Mouse (Mus musculus): ENCODE results near the gene Wnt7b. TPM values are rescaled to one million over a fixed set of nuclear protein-coding genes. Genes with fewer than 3 reads are reported as not detected.

The Wnt7b gene
- polyA plus RNA-seq, 1 experiment = not detected

DNA sequence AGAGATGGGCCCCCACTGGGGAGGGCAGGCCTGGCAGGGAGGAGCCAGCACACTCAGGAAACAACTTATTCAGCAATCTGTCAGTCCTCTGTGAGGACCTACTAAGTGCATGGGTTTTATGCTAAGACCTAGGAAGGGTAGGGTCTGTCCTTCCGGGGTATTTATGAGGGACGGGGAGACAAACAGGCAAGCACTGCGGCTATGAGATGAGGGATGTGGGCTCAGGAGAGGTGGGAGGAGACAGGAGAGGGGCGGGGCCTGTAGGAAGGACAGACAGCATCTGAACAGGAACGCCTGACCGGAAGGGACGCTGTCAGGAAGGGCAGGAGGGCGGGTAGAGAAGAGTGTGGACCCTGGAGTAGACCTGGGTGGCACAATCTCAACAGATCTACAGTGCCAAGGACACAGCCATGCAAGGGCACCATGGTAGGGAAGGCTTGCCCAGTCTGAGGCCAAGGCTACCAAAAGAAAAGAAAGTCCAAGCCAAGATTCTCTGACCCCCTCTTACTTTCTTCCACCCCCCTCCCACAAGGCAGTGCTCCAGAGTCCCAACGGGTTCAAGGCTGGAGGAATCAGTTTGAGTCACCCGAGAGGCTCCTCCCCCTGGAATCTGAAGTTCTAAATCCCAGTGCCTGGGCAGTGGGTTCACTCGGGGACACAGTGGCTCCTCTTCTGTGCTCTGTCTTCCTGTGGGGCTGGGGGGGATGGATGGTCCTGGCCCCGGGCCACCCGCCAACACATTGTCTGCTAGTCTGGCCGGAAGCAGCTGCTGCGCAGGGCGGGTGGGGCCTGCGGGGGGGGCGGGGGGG, 17.8 kb upstream of the Wnt7b start:
- Histone ChIP-seq H3K4me3 (replicated peaks; ENCODE audit: control insufficient read depth, low read depth, low read length) (no peak overlapping the region), H3K27ac (ENCODE audit: control insufficient read depth, insufficient read depth, low read depth, low read length, poor library complexity) (0 out of 2 replicates have a peak overlapping the region, but pooled peaks have one; percentile 17), H3K4me1 (ENCODE audit: control insufficient read depth, insufficient read depth, low read length) (peaks cover 3% of the 10 kb centered on the region; the same call in 1 of the 2 replicates)
- WGBS = 10% methylated on average over 18 of the region's 18 CpGs
- TF ChIP-seq POLR2A (IDR thresholded peaks at IDR 0.05; ENCODE audit: borderline replicate concordance, control insufficient read depth, low read depth, low read length) = no peak
- TF ChIP-seq CTCF (IDR thresholded peaks at IDR 0.05; ENCODE audit: control insufficient read depth, insufficient read depth, low read length) = no peak

DNA sequence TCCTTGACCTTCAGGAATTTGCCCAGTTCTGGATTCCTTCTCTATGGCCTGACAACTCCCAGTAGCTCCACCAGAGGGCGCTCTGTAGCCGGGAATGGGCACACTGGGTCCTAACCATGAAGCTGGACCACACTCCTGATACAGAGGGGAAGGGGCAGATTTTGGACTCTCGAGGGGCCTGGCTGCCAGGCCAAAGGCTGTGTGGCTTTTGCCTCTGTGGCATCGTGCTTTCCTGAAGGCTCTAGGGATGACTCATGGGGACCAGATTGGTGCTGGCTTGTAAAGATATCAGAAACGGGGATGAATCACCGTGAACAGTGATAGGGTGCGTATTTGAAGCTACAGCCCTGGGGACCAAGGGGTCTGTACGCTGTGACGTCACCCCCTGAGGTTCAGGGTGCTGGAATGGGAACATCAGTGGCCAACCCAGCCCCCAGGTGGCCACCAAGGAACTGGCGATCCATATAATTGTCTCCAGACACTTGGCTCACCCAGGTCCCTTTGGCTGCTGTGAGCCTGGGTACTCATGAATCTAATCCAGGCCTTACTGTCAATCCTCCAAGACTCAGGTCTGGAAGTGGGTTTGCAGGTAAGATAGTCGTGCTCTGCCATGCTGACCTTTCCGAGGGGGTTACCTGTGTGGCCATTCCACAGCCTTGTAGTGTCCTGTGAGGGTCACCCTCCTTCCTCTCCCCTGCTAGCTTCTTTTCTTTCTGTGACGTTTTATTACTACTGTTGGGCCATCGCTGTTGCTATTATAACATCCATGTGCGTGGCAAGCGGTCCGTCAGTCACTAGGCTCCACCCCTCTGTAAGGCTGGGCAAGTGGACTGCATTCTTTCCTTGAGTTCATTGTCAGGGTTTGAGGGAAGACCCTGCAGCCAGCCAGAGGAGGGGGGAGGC, 17.0 kb upstream of the Wnt7b start:
- 51% methylated on average over 17 of the region's 17 CpGs for WGBS
- 0 out of 2 replicates have a peak overlapping the region, but pooled peaks have one; percentile 17 for H3K27ac ChIP-seq (ENCODE audit: control insufficient read depth, insufficient read depth, low read depth, low read length, poor library complexity)
- peaks cover 3% of the 10 kb centered on the region; the same call in 1 of the 2 replicates for H3K4me1 ChIP-seq (ENCODE audit: control insufficient read depth, insufficient read depth, low read length)
- no peak overlapping the region for H3K4me3 ChIP-seq (replicated peaks; ENCODE audit: control insufficient read depth, low read depth, low read length)
- TF ChIP-seq POLR2A (IDR thresholded peaks at IDR 0.05; ENCODE audit: borderline replicate concordance, control insufficient read depth, low read depth, low read length) (no peak), CTCF (IDR thresholded peaks at IDR 0.05; ENCODE audit: control insufficient read depth, insufficient read depth, low read length) (peak; percentile 88)

DNA sequence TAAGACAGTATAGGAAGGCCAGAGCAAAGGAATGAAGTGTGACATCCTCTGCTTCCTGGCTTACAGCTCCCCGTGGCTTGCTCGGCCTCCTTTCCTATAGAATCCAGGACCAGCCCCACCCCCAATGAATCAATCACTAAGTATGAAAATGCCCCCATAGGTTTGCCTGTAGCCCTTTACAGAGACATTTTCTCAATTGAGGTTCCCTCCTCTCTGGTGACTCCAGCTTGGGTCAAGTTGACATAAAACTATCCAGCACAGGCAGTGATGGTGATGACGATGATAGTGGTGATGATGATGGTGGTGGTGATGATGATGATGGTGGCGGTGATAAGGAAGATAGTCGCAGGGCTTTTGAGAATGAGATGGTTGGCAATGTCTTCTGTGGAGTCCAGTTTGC, 16.2 kb upstream of the Wnt7b start:
- TF ChIP-seq POLR2A (IDR thresholded peaks at IDR 0.05; ENCODE audit: borderline replicate concordance, control insufficient read depth, low read depth, low read length) (no peak), CTCF (IDR thresholded peaks at IDR 0.05; ENCODE audit: control insufficient read depth, insufficient read depth, low read length) (no peak)
- 62% methylated on average over 5 of the region's 5 CpGs for WGBS
- Histone ChIP-seq H3K4me3 (replicated peaks; ENCODE audit: control insufficient read depth, low read depth, low read length) (no peak overlapping the region), H3K4me1 (ENCODE audit: control insufficient read depth, insufficient read depth, low read length) (peaks cover 3% of the 10 kb centered on the region; the same call in 1 of the 2 replicates), H3K27ac (ENCODE audit: control insufficient read depth, insufficient read depth, low read depth, low read length, poor library complexity) (no peak overlapping the region)

DNA sequence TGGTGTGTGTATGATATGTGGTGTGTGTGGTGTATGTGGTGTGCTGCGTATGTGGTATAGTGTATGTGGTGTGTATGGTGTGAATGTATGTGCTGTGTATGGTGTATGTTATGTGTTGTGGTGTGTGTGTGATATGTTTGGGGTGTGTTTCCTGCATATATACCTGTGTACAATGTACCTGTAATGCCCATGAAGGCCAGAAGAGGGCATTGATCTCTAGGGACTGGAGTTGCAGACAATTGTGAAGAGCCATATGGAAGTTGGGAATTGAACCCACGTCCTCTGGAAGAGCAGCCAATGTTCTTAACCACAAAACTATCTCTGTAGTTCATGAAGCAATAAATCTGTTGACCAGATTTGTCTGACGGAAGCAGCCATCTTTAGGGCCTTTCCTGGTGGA, 15.1 kb upstream of the Wnt7b start:
- no peak for TF ChIP-seq POLR2A (IDR thresholded peaks at IDR 0.05; ENCODE audit: borderline replicate concordance, control insufficient read depth, low read depth, low read length)
- TF ChIP-seq CTCF (IDR thresholded peaks at IDR 0.05; ENCODE audit: control insufficient read depth, insufficient read depth, low read length) = no peak
- Histone ChIP-seq H3K4me1 (ENCODE audit: control insufficient read depth, insufficient read depth, low read length) (peaks cover 3% of the 10 kb centered on the region; the same call in 1 of the 2 replicates), H3K4me3 (replicated peaks; ENCODE audit: control insufficient read depth, low read depth, low read length) (no peak overlapping the region), H3K27ac (ENCODE audit: control insufficient read depth, insufficient read depth, low read depth, low read length, poor library complexity) (no peak overlapping the region)
- WGBS = 61% methylated on average over 3 of the region's 3 CpGs

DNA sequence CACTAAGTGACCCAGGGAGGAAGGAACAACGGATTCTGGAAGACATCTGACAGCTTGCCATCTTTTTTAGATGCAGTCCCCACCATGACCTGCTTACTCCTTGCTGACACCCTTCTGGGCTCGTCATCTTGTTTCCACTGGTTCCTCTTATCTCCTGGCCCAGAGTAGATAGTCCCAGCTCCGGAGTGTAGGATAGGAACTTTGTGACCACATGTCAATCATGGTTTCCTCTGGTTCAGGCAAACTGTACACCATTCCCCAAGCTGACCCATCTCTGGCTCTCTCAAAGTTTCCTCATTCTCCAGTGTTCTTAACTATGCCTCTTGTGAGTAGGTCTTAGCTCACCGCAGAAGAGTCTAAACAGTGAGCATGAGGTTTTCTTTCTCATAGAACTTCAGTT, 10.4 kb upstream of the Wnt7b start:
- no peaks in the 10 kb centered on the region for H3K4me1 ChIP-seq (ENCODE audit: control insufficient read depth, insufficient read depth, low read length)
- no peak for TF ChIP-seq POLR2A (IDR thresholded peaks at IDR 0.05; ENCODE audit: borderline replicate concordance, control insufficient read depth, low read depth, low read length)
- TF ChIP-seq CTCF (IDR thresholded peaks at IDR 0.05; ENCODE audit: control insufficient read depth, insufficient read depth, low read length) = no peak
- H3K4me3 ChIP-seq (replicated peaks; ENCODE audit: control insufficient read depth, low read depth, low read length) = no peak overlapping the region
- H3K27ac ChIP-seq (ENCODE audit: control insufficient read depth, insufficient read depth, low read depth, low read length, poor library complexity) = no peak overlapping the region
- WGBS = 20% methylated on average over 4 of the region's 4 CpGs

DNA sequence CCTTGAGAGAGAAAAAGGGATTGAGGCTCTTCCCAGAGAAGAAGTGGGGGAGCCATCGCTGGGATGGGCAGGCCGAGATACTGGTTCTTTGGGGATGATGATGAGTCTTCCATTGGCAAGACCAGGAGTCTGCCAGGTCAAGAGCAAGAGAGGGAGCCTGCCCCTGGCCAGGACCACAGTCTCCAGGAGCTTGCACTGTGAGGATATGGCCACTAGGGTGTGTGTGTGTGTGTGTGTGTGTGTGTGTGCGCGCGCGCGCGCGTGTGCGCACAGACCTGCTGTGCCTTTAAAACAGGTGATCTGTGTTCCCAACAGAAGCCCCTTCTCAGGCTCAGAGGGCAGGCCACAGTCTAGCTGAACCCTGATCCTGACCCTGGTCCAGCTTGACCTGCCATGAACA, 8.6 kb upstream of the Wnt7b start:
- Histone ChIP-seq H3K4me3 (replicated peaks; ENCODE audit: control insufficient read depth, low read depth, low read length) (no peak overlapping the region), H3K4me1 (ENCODE audit: control insufficient read depth, insufficient read depth, low read length) (no peaks in the 10 kb centered on the region), H3K27ac (ENCODE audit: control insufficient read depth, insufficient read depth, low read depth, low read length, poor library complexity) (no peak overlapping the region)
- 88% methylated on average over 10 of the region's 10 CpGs for WGBS
- no peak for TF ChIP-seq POLR2A (IDR thresholded peaks at IDR 0.05; ENCODE audit: borderline replicate concordance, control insufficient read depth, low read depth, low read length)
- TF ChIP-seq CTCF (IDR thresholded peaks at IDR 0.05; ENCODE audit: control insufficient read depth, insufficient read depth, low read length) = no peak

DNA sequence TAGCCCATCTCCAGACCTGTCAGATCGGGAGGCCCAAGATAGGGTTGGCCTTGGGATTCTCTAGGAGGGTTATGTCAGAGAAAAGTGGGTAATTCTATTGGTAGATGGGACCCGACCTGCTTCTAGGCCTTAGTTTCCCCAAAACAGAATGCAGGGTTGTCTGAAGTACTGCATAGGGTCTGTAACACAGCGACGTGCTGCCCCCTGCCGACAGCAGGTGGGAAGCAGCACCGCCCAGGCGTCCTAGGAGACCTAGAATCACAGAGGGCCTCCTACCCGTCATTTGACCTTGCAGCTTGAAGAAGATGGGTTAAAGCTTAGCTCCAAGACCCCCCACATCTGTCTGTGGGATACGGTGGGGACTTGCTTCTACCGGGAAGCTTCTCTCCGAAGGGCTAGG, 1.2 kb upstream of the Wnt7b start:
- no peaks in the 10 kb centered on the region for H3K4me1 ChIP-seq (ENCODE audit: control insufficient read depth, insufficient read depth, low read length)
- H3K4me3 ChIP-seq (replicated peaks; ENCODE audit: control insufficient read depth, low read depth, low read length) = no peak overlapping the region
- WGBS = 4% methylated on average over 11 of the region's 11 CpGs
- no peak for TF ChIP-seq POLR2A (IDR thresholded peaks at IDR 0.05; ENCODE audit: borderline replicate concordance, control insufficient read depth, low read depth, low read length)
- peak; percentile 82 for TF ChIP-seq CTCF (IDR thresholded peaks at IDR 0.05; ENCODE audit: control insufficient read depth, insufficient read depth, low read length)
- H3K27ac ChIP-seq (ENCODE audit: control insufficient read depth, insufficient read depth, low read depth, low read length, poor library complexity) = no peak overlapping the region

DNA sequence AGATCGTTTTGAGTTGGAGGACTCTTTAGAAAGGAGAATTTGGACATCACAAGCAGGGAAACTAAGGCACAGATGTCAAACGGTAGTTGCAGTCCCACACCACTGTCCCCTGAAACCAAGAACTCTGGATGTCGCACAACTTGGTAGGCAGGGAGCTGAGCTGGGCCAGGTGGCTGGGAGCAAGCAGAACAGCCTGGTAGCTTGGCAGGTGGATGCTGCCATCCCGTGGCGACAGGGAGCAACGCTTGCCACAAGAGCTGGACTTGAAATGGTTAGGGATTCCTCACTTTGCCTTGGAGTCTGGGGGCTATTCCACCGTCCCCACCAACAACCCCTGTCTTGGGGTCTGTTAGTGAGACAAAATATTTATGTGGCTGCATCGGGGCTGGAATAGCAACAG, 751 bp upstream of the Wnt7b start:
- Histone ChIP-seq H3K4me1 (ENCODE audit: control insufficient read depth, insufficient read depth, low read length) (no peaks in the 10 kb centered on the region), H3K4me3 (replicated peaks; ENCODE audit: control insufficient read depth, low read depth, low read length) (no peak overlapping the region), H3K27ac (ENCODE audit: control insufficient read depth, insufficient read depth, low read depth, low read length, poor library complexity) (no peak overlapping the region)
- TF ChIP-seq CTCF (IDR thresholded peaks at IDR 0.05; ENCODE audit: control insufficient read depth, insufficient read depth, low read length) = peak; percentile 86
- TF ChIP-seq POLR2A (IDR thresholded peaks at IDR 0.05; ENCODE audit: borderline replicate concordance, control insufficient read depth, low read depth, low read length) = no peak
- 2% methylated on average over 8 of the region's 8 CpGs for WGBS
